Mouse (Mus musculus) neural tube, embryonic 14.5 days (tissue): ENCODE measurements around the gene Pibf1. TPM values are rescaled to one million over a fixed set of nuclear protein-coding genes. Genes with fewer than 3 reads are reported as not detected.

Source experiments
- ATAC-seq: fragments of 200-750 bp; cut with Nextera tagmentation; 2 replicates; pipeline ENCODE4 v1.8.0; 2017; ENCODE audit warnings: low read depth, mild to moderate bottlenecking, moderate TSS enrichment, moderate library complexity
- H3K27ac ChIP-seq: fragments of 300-500 bp; sonication (generic); 2 replicates; pipeline ENCODE4 v1.5.1; 2014; ENCODE audit warnings: low read depth, mild to moderate bottlenecking, control low read depth, low read length, moderate library complexity, mixed read lengths
- H3K27me3 ChIP-seq: fragments of 300-500 bp; sonication (generic); 2 replicates; pipeline ENCODE4 v1.6.1; 2014; ENCODE audit warnings: low read length; ENCODE audit not compliant: control insufficient read depth, insufficient read depth
- H3K36me3 ChIP-seq: fragments of 300-500 bp; sonication (generic); 2 replicates; pipeline ENCODE4 v1.6.1; 2014; ENCODE audit warnings: low read length, mixed read lengths; ENCODE audit not compliant: control insufficient read depth, insufficient read depth
- H3K4me1 ChIP-seq: fragments of 300-500 bp; sonication (generic); 2 replicates; pipeline ENCODE4 v1.6.1; 2014; ENCODE audit warnings: low read length; ENCODE audit not compliant: control insufficient read depth, insufficient read depth
- H3K4me2 ChIP-seq: fragments of 300-500 bp; sonication (generic); 2 replicates; pipeline ENCODE4 v1.6.1; 2014; ENCODE audit warnings: mild to moderate bottlenecking, low read depth, low read length, control low read depth
- H3K4me3 ChIP-seq: fragments of 300-500 bp; sonication (generic); 2 replicates; pipeline ENCODE4 v1.5.1; 2014; ENCODE audit warnings: low read depth, low read length, control low read depth, mixed read lengths
- H3K9ac ChIP-seq: fragments of 300-500 bp; sonication (generic); replicated peaks from 2 replicates; pipeline ENCODE4 v1.6.1; 2014; ENCODE audit warnings: low read depth, mild to moderate bottlenecking, control low read depth, low read length, mixed read lengths
- H3K9me3 ChIP-seq: fragments of 300-500 bp; sonication (generic); 2 replicates; pipeline ENCODE4 v1.6.1; 2016; ENCODE audit warnings: low read length; ENCODE audit not compliant: control insufficient read depth
- WGBS: fragments of 180-500 bp; shearing (Covaris S2); extraction: QIAGEN DNeasy Blood & Tissue Kit; methylation state at CpG from one replicate; pipeline ENCODE4 v1.1.7; 2014; 5-methylcytosine and 5-hydroxymethylcytosine counted together
- polyA plus RNA-seq: library from polyadenylated mRNA; unstranded; fragments of >200 nt; fragmentation: Nextera tagmentation; extraction: Ambion mirVana; gene quantifications from 2 replicates; pipeline ENCODE4 v1.2.1, GENCODE M21; 2014

The Pibf1 gene
- polyA plus RNA-seq, 1 experiment from 2014 or later: 19.3 TPM

DNA sequence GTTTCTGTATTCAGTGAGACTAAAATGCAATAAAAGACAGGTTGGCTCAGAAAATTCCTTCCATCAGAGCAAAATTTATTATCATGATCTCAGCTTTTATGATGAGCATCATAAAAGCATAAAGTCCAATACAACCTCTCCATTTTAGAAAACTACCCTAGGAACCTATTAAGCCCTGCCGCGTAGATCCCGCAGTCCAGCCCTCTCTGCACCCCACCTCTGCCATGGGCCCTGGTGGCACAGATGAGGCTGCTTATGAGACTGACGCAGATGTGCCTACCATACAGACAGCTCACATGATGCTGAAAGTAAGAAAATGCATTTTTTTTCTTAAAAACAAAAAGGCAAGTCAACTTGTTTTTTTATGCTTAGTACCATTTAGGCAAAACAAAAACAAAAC is 126.7 kb downstream of the Pibf1 start:
- Histone ChIP-seq H3K4me3 (no peak overlapping the region), H3K4me2 (no peak overlapping the region), H3K9me3 (no peaks in the 10 kb centered on the region), H3K36me3 (no peaks in the 10 kb centered on the region), H3K9ac (no peak overlapping the region), H3K27ac (no peak overlapping the region), H3K4me1 (no peaks in the 10 kb centered on the region), H3K27me3 (no peaks in the 10 kb centered on the region)
- WGBS: 93% methylated on average over 4 of the region's 4 CpGs
- ATAC-seq: no peak

DNA sequence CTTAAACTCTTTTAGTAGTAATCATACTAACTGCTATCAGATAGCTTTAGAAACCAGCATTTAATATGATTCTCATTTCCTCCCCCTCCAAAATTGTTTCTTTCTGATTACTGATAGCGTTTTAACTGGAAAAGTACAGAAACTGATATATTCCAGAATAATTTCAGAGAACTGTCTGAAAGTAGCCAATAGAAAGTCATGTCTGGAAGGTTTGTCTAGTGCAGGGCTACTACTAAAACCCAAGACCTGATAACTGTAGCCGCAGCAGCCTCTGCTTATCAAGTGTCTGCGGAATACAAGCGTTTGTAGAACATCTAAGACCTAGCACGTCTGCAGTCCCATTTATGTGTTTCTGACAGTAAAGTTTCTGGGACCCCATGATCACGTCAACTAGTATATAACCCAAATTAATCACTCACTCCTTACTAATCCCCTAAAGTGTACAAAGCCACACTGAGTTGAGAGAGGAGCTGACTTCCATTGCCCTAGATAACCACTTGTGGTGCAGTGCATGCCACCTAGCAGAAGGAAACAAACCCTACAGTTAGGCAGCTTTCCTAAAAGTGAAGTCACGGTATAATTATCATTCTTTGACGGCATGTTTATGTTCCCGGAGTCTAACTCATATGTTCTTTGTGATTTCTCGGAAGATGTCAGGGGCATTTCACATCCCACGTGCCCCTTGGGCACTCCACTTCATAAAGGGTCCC is 130.0 kb downstream of the Pibf1 start:
- WGBS: 93% methylated on average over 11 of the region's 11 CpGs
- no peak overlapping the region for H3K27ac ChIP-seq
- H3K9ac ChIP-seq: no peak overlapping the region
- no peaks in the 10 kb centered on the region for H3K9me3 ChIP-seq
- H3K27me3 ChIP-seq: no peaks in the 10 kb centered on the region
- H3K4me2 ChIP-seq: no peak overlapping the region
- ATAC-seq: no peak
- no peak overlapping the region for H3K4me3 ChIP-seq
- H3K36me3 ChIP-seq: no peaks in the 10 kb centered on the region
- H3K4me1 ChIP-seq: no peaks in the 10 kb centered on the region

DNA sequence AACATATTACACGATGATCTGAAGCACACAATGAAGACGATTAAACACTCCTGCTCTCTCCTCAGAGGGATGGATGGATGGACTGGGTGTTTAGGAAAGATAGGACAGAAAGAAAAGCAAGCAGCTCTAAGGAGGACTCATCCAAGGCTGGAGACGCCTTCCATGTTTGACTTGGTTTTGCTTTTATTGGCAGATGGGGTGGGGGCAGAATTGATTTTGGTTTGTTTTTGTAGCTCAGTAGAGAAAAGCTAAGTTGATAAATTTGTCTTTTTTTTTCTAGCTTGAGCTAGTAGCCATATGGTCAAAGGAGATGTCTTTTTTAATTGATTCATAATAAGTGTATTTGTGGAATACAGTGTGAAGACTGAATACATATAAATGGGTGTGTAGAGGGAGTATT is 133.8 kb downstream of the Pibf1 start:
- no peaks in the 10 kb centered on the region for H3K4me1 ChIP-seq
- H3K9ac ChIP-seq: no peak overlapping the region
- H3K27ac ChIP-seq: no peak overlapping the region
- no peak for ATAC-seq
- no peaks in the 10 kb centered on the region for H3K27me3 ChIP-seq
- H3K4me2 ChIP-seq: no peak overlapping the region
- no peaks in the 10 kb centered on the region for H3K36me3 ChIP-seq
- H3K9me3 ChIP-seq: no peaks in the 10 kb centered on the region
- 93% methylated on average over 3 of the region's 3 CpGs for WGBS
- no peak overlapping the region for H3K4me3 ChIP-seq

DNA sequence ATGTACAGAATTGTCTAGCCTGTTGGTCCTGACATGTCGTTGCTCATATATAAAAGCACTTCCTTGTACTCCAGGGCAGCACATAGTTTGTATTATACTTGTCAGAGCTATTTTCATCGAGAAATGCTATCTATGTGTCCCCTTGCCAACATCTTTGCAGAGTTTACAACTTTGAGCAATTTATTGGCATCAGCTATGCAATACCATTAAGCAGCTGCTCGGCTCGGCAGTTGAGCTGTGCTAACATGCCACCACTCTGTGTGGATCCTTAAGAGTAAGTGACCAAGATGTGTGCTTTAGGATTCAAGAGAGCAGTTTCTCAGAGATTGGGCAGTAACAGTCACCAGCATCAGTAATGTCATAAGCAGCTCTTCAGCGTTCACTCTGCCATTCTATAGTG is 137.9 kb downstream of the Pibf1 start:
- Histone ChIP-seq H3K36me3 (no peaks in the 10 kb centered on the region), H3K4me3 (no peak overlapping the region), H3K4me1 (no peaks in the 10 kb centered on the region), H3K4me2 (no peak overlapping the region), H3K27me3 (no peaks in the 10 kb centered on the region), H3K27ac (no peak overlapping the region), H3K9me3 (no peaks in the 10 kb centered on the region), H3K9ac (no peak overlapping the region)
- WGBS: 78% methylated on average over 5 of the region's 5 CpGs
- no peak for ATAC-seq

DNA sequence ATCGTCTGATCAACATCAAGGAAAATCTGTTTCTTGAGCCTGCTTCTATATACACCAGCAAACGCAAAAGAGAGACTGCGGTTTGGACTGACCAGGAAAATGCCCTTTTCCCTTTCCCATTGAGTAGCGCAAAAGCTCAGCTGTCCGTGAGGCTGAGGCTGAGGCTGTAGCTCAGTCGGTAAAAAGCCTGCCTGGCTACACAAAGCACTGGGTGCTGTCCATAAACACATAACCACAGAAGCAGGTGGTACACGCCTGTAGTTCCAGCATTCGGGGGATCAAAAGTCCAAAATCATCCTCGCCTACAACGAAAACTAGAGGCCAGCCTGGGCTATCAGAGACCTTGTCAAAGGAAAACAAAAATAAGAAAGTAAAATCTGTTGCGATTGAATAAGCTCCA is 141.3 kb downstream of the Pibf1 start:
- Histone ChIP-seq H3K4me2 (no peak overlapping the region), H3K9ac (no peak overlapping the region), H3K9me3 (no peaks in the 10 kb centered on the region), H3K36me3 (no peaks in the 10 kb centered on the region), H3K4me1 (no peaks in the 10 kb centered on the region), H3K27ac (no peak overlapping the region), H3K4me3 (no peak overlapping the region), H3K27me3 (no peaks in the 10 kb centered on the region)
- no peak for ATAC-seq
- 83% methylated on average over 11 of the region's 11 CpGs for WGBS

DNA sequence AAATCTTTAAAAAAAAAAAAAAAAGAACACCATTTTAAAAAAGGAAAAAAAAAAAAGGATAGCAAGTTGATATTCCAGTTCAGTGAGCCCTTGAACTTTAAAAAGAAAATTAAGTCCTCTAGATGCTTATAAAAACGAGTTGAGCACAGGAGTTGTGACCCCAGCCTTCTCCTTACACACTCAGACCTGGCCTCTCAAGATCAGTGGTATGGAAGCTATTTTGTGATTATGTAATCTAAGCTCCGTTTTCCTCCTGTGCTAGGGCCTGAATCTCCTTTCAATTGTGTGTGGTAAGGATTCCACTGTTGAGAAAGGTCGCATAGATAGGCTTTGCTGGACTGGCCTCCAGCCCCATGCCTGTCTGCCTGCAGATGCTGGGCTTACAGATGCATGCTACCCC is 145.3 kb downstream of the Pibf1 start:
- no peaks in the 10 kb centered on the region for H3K27me3 ChIP-seq
- no peaks in the 10 kb centered on the region for H3K36me3 ChIP-seq
- WGBS: 80% methylated on average over 3 of the region's 3 CpGs
- no peak overlapping the region for H3K4me2 ChIP-seq
- no peak overlapping the region for H3K27ac ChIP-seq
- no peak for ATAC-seq
- H3K9me3 ChIP-seq: no peaks in the 10 kb centered on the region
- no peak overlapping the region for H3K9ac ChIP-seq
- H3K4me1 ChIP-seq: no peaks in the 10 kb centered on the region
- no peak overlapping the region for H3K4me3 ChIP-seq

DNA sequence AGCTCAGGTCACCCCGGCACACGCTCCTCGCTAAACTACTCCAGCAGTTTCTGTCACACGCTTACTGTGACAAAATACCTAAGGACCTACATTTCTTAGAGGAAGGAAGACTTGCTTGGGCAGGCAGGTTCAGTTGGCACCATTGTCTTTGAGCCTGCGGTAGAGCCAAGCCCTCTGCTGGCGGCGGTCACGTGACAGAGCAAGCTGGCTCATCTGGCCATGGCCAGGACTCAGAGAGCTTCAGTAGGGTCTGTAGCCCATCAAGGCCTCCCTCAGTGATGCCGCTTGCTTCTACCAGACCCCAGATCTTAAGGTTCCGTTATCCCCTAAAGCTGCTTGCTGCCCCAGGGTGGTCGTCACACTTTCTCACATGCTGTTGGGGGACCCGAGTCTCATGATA is 162.8 kb downstream of the Pibf1 start:
- no peak for ATAC-seq
- H3K4me3 ChIP-seq: no peak overlapping the region
- no peaks in the 10 kb centered on the region for H3K27me3 ChIP-seq
- no peak overlapping the region for H3K27ac ChIP-seq
- 98% methylated on average over 12 of the region's 12 CpGs for WGBS
- H3K9me3 ChIP-seq: no peaks in the 10 kb centered on the region
- H3K36me3 ChIP-seq: no peaks in the 10 kb centered on the region
- H3K4me2 ChIP-seq: no peak overlapping the region
- H3K9ac ChIP-seq: no peak overlapping the region
- H3K4me1 ChIP-seq: no peaks in the 10 kb centered on the region

DNA sequence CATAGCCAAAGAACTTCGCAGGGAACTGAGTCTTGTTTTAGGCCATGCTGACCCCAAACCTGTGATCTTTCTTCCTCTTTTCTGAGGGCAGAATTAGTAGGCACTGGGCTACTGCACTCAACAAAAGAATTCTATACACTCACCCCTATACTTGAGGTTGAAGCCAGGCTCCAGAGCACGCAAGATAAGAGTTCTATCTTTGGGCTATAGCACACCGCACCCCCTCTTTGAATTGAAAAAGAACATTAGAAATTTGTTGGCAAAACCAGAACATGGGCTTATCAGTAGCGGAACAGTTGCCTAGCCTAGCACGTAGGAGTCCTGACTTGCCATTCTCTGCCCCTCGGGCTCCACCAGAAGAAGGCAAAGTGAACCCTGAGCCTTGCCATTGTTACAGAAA is 164.6 kb downstream of the Pibf1 start:
- ATAC-seq: no peak
- Histone ChIP-seq H3K27me3 (no peaks in the 10 kb centered on the region), H3K36me3 (no peaks in the 10 kb centered on the region), H3K4me2 (no peak overlapping the region), H3K9ac (no peak overlapping the region), H3K4me3 (no peak overlapping the region), H3K9me3 (no peaks in the 10 kb centered on the region), H3K4me1 (no peaks in the 10 kb centered on the region), H3K27ac (no peak overlapping the region)
- WGBS: 95% methylated on average over 6 of the region's 6 CpGs

DNA sequence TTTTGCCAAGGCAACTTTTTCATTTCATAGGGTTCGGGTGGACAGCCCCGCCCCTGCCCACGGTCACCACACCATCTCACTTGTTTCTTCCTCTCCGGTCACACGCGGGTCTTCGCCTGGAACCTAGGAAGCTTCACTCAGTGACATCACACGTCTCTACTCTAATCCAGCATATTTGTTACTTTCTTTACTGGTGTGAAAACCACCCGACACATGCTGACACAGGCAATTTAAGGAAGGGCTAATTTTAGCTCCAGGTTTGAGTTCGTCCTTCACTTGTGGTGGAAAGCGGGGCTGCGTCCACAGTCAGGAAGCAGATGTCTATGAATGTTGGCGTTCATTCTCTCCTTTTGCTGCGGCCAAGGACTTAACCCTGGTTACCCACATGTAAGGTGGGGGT is 166.6 kb downstream of the Pibf1 start:
- no peak overlapping the region for H3K27ac ChIP-seq
- no peaks in the 10 kb centered on the region for H3K9me3 ChIP-seq
- no peaks in the 10 kb centered on the region for H3K4me1 ChIP-seq
- ATAC-seq: no peak
- H3K27me3 ChIP-seq: no peaks in the 10 kb centered on the region
- 95% methylated on average over 14 of the region's 14 CpGs for WGBS
- no peak overlapping the region for H3K4me3 ChIP-seq
- H3K9ac ChIP-seq: no peak overlapping the region
- no peak overlapping the region for H3K4me2 ChIP-seq
- H3K36me3 ChIP-seq: no peaks in the 10 kb centered on the region
